Mouse (Mus musculus): ENCODE measurements around the gene Adam23. TPM values are rescaled to one million over a fixed set of nuclear protein-coding genes. Genes with fewer than 3 reads are reported as not detected.

The Adam23 gene
- total RNA-seq, 2 experiments from 2014 or later: 12.8 to 16.4 TPM

DNA sequence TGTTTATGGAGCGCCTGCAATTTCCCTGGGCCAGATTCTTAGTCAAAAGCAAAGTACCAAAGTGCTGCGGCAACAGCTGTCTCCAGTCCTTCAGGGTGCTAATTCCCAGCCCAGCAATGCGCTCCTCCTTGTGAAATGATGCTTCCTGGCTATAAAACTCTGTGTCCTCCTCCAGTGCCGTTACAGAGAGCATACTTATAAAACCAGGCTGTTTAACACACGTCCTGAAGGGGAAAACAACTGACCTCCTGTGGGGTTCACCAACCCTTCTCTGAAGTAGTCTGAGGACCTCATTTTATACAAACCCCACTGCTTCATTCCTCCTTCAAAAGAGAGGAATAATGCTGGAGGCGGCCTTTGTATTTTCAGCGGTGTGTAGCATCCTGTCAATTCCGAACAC lies 28.0 kb downstream of the Adam23 start:
- DNase-seq (ENCODE audit: low spot score in 2 of 2): no peak

DNA sequence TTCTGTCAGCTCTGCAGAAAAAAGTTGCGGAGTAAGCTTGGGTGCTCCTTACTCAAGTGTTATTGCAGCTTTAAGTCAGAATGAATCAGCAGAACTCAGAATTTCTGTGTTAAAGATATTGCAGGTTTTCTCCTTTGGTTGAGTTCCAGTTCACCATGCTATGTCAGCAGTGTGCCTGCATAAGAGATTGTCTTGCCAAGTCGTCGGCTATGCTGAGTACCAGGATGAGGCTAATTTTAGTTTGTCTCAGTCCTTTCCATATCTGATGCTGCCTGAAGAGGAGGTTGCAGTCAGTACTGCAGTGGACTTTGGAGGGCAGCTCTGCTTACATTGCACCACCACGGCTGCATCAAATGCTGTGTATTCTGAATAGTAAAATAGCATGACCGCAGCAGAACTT lies 33.3 kb downstream of the Adam23 start:
- no peak for DNase-seq (ENCODE audit: low spot score in 2 of 2)

DNA sequence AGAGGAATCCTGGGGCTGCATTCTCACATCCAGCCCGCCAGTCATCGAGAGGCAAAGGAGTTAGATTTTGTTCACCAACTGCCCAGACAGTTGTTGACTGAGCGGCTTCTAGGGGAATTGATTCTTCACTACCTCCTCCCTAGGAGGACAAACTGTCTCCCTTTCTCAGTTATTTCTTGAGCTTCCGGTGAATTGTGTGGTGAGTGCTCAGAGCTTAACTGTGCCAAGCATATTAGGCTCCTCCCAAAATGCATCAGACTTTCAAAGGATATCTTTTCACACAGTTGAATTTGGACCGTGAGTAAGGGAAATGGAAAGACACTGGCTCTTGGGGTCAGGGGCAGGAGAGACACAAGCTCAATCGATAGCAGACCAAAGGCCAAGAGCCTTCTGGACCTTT lies 39.0 kb downstream of the Adam23 start:
- DNase-seq (ENCODE audit: low spot score in 2 of 2): no peak

DNA sequence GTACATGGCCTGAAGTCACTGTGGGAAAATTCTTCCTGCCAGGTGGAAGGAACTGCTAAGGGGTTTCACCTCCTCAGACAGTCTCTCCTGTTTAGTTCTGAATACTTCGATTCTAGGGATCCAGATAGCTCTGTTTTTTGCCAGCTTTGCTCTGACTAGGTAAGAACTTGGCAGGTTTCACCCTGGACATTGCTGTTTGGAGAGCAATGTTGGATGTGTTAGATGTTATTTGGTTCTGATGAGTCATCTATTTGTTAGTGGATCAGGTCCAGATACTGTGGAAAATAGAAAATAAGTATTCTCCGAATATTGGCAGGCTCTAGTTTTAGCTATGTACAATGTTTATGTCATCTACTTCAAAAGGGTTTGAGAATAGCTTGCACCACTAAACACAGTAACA lies 41.0 kb downstream of the Adam23 start:
- no peak for DNase-seq (ENCODE audit: low spot score in 2 of 2)

DNA sequence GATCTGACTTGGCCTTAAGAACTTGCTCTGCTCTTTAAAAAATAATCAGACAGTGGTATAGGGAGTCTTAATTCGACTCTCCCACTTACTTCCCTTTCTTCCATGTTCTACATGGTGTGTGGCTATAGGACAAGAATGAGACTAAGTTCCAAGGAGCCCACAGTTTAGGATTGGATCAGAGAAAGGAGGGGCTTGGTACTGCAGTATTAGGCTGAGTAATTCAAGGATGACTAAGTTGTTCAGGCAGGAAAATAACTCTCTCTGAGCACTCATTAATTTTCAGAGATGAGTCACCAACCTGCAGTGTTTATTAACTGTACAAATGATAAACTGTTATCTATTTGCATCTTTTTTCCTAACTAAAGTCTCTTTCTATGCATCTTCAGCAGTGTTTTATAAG lies 45.3 kb downstream of the Adam23 start:
- no peak for DNase-seq (ENCODE audit: low spot score in 2 of 2)

DNA sequence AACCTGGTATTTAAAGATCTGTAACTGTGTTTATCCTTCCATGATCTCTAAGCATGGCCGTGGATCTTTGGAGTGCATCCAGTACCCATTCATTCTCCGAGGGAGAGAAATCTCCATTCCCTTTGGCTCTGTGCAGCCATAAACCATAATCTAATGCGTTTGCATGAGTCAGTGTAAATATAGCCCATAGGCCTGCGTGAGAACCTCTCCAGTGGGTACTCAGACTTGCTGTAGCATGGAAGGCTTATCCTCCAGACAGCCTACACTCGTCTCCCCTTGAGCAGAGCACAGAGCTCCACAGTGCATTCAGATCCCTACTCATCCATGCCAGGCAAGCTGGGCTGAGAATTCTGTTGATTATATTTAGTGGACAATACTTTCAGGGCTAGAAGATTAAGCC lies 47.6 kb downstream of the Adam23 start:
- DNase-seq (ENCODE audit: low spot score in 2 of 2): no peak

DNA sequence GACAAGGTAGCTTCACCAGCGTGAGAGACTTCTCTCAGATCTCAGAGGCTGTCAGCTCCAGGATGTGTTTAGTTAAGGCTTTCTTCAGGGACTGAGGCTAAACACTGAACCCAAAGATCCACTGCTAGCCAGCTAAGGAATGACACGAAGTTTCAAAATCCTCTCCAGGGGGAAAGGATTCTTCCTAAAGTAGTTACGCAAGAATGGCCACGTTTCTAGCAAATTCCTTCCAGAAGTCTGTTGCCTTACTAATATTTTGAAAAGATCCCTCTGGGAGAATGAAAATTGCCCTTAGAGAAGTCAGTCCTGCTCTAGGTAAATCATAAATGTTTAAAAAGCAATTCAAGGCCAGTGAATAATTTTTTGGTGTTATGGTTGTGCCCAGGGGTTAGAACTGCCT lies 61.7 kb downstream of the Adam23 start:
- DNase-seq (ENCODE audit: low spot score in 2 of 2): no peak

DNA sequence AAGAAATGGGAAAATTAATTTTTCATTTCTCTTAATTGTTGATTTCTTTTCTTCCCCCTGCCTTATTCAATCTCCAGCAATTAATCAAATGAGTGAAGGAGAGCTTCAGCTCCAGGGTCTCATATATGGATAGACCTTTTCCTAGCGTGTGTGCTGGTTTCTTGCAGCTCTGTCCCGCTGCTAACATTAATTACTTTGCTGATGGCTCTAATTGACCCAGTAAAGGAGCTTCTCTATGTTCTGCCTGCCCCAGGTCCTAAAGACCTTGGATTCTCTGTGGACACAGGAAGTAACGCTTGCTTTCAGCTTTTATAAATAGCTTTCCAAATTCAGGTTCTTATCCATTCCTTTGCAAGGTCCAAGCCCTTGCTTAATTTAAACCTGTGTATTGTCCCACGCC lies 63.1 kb downstream of the Adam23 start:
- DNase-seq (ENCODE audit: low spot score in 2 of 2): no peak

DNA sequence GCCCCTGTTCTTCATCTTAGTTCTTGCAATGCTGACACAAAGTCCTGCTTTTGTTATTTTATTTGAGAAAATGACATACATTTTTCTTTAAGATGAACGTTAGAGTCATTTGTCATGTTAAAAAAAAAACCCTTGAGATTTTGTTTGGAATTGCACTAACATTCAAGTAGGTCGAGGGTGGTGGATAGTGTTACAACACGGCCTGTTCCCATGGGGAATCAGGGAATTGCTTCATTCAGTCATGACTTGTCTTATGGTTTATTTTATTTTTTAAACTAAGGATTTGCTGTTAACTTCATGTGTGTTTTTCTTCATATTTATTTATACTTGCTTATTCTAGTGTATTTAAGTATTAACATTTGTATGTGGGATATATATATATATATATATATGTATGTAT lies 65.7 kb downstream of the Adam23 start:
- DNase-seq (ENCODE audit: low spot score in 2 of 2): no peak

DNA sequence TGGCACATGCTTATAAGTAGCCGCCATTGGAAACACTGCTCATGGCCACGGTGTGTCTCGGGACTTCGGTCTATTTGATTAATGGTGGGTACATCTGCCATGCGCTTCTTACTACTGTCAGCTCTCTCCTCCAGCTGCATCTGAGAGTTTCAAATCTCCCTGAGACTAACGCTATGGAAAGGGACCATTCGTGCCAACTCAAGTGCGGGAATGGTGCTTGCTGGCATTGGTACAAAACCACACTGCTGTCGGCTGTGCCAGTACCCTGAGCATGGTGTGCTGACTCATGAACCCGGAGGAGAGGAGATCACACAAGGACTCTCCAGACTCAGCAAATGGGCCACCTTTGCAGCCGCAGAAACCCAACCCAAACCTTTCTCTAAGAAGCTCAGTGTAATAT lies 72.1 kb downstream of the Adam23 start:
- peak in 1 of 2 experiments; percentile 23 for DNase-seq (ENCODE audit: low spot score in 2 of 2)

DNA sequence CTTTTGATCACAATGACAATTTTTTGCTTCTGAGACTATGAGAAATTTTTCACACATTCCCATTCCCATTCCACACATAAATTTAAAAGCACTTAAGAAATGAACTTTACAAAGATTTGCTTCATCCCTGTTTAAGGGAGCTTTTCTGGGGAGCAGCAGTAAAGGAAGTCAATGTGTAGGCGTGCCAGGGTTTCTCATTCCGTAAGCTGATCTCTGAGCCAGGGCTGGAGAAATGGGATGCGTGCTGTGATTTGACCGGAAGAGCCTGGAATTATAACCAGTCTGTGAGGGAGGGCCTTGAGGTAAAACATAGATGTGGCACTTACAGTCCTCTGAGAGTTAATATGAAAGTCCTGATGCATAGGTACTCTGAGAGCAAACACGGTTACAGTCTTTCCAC lies 73.1 kb downstream of the Adam23 start:
- no peak for DNase-seq (ENCODE audit: low spot score in 2 of 2)

DNA sequence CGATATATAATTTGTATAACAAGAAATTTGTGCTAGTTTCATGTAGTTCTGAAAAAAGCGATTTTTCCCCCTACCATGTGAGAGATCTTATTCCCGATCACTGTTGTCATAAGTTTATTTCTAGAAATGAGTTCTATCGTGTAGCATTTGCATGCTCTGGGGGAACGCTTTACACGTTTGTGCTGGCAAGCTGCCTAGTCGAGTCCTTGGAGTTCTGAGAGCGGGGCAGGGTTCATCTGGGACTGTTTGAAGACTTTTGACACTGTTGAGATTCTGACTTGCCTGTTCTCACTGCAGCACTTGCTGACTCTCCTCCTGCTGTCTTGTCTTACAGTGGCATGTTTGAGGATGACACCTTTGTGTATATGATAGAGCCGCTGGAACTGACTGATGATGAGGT lies 84.2 kb downstream of the Adam23 start:
- no peak for DNase-seq (ENCODE audit: low spot score in 2 of 2)

DNA sequence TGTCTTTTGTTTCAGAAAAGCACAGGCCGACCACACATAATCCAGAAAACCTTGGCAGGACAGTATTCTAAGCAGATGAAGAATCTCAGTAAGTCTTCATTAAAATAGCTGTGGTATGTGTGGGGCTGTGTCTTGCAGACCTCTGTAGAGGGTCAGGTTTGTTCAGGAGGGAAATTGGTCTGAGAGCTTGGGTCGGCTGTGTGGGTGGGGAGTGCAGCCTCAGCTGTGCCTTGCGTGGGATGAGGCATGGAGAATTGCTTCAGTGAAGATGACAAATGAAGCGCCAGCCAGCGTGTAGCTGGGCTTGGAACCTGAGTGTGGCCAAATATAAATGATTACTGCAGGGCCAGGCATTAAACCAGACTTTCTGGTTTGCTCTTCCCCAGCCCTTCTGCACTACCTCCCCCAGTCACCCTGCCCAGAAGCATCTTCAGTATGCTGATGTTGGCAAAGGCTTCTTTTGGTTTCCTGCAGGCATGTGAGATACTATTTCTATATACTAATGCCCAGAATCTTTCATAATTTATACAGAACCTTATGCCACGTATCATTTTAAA lies 88.7 kb downstream of the Adam23 start:
- no peak for DNase-seq (ENCODE audit: low spot score in 2 of 2)

DNA sequence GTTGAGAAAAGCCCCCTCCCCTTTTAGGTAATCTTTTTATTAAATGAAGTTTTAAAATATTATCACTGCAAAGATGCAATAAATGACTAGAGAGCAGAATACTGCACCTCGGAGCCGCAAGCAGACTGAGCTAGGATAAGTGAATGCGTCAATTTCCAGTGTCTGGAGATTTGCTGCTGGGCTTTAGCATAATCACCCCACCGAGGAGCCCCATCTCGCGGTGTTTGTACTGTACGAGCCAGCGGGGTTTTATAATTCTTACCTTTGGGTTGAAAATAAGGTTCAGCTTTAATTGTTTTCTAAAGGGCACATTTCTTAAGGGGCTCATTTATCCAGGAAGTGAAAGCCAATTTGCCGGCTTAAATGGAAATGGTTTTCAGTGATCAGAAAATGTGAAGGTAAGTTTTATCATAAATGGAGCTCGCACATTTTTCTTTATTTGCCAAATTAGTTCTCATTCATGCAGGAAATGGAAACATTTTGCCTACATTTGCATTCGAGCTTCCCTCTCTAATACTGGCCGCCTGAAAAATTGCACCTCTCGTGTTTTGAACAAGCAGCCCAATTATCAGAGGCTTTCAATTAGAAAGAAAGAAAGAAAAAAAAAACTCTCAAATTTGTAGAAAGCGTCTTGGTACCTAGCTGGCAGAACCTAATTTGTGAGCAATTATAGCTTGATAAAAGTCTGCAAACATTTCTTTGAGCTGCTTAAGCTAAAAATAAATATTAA lies 94.4 kb downstream of the Adam23 start:
- no peak for DNase-seq (ENCODE audit: low spot score in 2 of 2)

DNA sequence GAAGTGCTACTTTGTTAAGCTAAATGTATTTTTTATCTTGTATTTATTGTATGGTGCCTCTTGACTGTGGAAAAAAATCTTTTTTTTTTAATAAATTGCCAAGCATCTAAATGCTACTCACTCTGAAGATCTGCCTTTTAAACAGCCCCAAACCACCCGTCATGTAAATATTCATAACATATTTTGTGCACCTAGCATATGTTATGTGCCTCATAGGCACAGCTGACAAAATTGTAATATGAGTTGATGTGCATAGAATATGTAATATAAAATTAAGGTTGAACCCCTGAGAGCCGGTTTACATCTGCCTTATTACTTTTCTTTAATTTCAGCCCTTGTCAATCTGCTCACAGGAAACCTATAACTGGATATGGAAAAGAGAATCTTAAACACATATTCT lies 98.4 kb downstream of the Adam23 start:
- DNase-seq (ENCODE audit: low spot score in 2 of 2): no peak

DNA sequence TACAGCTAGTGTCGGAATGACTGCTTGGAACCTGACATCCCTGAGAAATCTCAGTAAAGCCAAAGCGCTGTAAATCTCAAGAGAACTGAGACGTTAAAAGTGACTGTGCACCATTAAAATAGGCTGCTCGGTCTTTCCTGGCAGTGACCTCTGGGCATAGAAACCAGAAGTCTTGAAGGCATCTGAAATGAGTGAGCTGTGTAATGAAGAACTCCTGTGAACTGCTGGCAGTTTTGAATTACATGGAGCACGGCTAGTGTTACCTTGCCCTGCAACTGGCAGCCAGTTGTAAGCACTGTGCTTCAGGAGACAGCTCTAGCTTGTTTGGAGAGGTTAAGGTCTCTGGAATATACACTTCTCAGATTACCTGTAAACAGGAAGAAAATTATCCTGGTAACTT lies 107.3 kb downstream of the Adam23 start:
- no peak for DNase-seq (ENCODE audit: low spot score in 2 of 2)

DNA sequence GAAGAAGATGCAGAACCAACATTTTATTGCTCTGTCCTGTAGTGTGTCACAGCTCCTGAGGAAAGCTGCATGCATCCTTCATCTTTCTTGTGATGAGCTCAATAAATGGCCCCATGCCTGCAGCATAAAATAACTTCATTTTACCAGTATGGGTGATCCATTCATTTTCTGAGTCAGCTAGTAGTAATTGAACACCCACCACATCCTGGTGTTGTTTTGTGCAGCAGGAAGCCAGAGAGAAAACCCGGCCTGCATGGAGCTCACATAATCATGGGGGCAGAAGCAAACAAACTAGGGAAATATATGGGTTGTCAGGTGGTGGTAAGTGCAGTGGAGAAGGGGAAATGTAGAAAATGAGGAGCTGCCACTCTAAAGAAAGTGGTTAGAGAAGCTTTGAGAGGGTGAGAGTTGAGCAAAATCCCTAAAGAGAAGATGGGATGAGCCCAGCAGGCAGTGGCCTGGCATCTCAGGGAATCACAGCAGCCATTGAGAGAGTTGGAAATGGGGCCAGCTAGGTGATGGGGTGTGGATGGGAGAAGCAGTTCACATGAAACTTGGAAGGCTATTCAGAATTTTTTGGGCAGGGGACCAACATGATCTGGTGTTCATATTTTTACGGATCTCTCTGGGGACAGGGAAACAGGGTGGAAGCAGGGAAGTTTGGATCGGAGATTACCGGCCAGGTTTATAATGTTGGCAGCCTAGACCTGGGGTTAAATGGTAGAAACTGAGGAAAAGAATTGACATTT lies 116.3 kb downstream of the Adam23 start:
- DNase-seq (ENCODE audit: low spot score in 2 of 2): no peak

DNA sequence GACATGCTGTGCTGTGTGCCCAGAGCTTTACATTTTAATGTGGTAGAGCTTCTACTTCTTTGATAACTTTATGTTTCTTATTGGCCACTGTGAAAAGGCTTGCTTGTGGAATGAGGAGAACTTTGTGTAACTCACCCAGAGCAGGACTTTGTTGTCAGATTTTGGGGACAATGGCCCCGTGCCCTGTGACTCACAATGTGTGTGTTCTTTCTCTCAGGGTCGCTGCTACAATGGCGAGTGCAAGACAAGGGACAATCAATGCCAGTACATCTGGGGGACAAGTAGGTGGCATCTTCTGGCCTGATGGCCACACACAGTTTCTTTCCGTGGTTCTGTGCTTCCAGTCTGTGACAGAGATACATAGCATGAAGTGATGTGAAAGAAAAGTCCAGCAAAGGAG lies 118.2 kb downstream of the Adam23 start:
- no peak for DNase-seq (ENCODE audit: low spot score in 2 of 2)

DNA sequence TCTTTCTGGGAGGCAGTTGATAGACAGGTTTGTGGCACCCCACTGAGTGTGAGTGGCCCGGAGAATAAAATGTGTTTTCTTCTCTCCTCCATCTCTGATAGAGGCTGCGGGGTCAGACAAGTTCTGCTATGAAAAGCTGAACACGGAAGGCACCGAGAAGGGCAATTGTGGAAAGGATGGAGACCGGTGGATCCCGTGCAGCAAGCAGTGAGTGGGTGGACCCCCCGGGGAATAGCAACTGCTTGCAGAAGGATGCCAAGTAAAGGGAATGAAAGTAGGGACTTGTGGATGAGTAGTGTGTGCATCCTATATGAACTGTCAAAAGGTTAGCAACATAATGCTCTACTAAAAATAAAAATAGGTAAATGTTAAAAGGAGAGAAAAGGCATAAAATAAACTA lies 120.8 kb downstream of the Adam23 start:
- DNase-seq (ENCODE audit: low spot score in 2 of 2): no peak

DNA sequence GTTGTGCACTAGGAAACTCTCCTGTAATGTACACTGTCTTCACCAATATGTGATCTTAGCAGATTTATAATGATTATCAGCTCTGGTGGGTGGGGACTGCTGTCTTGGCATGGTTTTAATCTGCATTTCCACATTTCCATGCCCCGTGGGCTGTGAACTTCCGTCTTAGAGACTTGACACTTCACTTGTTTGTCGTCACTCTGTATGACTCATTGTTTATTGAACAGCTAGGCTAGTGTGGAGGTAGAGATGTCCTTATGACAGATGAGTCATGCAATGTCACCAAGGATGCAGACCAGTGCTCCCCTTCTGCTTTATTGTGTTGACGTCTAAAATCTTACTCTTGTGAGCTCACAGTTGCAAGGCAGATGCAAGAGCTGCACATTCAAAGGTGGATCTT lies 121.3 kb downstream of the Adam23 start:
- no peak for DNase-seq (ENCODE audit: low spot score in 2 of 2)

DNA sequence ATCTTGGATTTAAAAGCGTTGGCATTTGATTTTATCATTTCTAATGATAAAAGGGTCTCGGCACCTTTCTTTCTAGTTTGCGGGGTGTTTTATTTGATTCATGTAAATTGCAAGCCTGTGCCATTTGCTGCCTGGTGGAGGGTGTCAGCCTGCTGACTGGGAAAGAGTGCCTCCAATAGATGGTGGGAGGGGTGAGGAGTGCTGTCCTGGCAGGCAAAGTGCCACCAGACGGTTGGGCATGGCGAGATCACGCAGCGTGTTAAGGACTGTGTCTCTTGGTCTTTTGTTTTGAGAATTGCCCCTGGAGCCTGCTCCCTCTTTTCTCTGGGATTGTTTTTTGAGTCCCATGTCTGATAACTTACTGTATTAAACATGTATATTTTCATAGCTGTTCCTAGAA lies 126.5 kb downstream of the Adam23 start:
- no peak for DNase-seq (ENCODE audit: low spot score in 2 of 2)

DNA sequence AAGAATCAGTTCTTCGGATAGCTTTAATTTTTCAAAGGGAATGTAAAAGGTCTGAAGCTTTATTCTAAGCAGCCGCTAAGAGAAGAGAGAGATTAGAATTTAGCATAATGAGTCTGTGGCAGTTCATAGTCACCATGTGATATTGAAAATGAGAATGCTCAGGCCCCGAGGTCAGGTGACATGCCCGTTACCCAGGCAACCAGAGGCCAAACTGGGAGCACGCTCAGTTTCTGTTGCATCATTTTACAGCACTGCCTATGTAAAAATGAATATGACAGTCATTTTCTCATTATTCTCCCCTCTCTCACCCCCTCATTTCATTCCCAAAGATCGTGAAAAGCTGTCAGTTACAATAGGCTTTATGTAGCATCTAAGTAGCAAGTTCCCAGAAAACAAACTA lies 127.7 kb downstream of the Adam23 start:
- DNase-seq (ENCODE audit: low spot score in 2 of 2): no peak

All from adrenal gland, adult 18-20 months (tissue).